Mouse (Mus musculus): ENCODE measurements at regions not wholly inside any gene's neighbourhood (a gene's known extent, or its start where the extent isn't known, plus 50 kb on each side); places are given as distances from the start of the nearest gene placed in this dataset.

- TF ChIP-seq POLR2A (IDR thresholded peaks at IDR 0.05; ENCODE audit: low read depth, low read length), result no peak
- no peak for TF ChIP-seq CTCF (IDR thresholded peaks at IDR 0.05; ENCODE audit: borderline replicate concordance, insufficient read depth, low read length)
Observed at GRCm38 (mm10) chr3:50570027-50570426, 126.6 kb upstream of the Slc7a11 start.

Data from embryonic fibroblast, embryonic 13.5 days (primary cell).